Mouse (Mus musculus) ES-Bruce4 (cell line): ENCODE measurements around the gene Cpt1a. TPM values are rescaled to one million over a fixed set of nuclear protein-coding genes. Genes with fewer than 3 reads are reported as not detected.

Source experiments
- H3K27ac ChIP-seq: 2 replicates; pipeline ENCODE4 v1.5.1; 2012; ENCODE audit warnings: low read length, inconsistent platforms; ENCODE audit not compliant: insufficient read depth
- H3K27me3 ChIP-seq: 2 replicates; pipeline ENCODE4 v1.6.1; 2012; ENCODE audit warnings: mild to moderate bottlenecking, low read length, inconsistent platforms; ENCODE audit not compliant: control insufficient read depth, poor library complexity, insufficient read depth, severe bottlenecking
- H3K36me3 ChIP-seq: 2 replicates; pipeline ENCODE4 v1.6.1; 2012; ENCODE audit warnings: inconsistent platforms, mild to moderate bottlenecking, low read length, moderate library complexity; ENCODE audit not compliant: control insufficient read depth, poor library complexity, insufficient read depth, severe bottlenecking
- H3K4me1 ChIP-seq: one replicate; pipeline ENCODE4 v1.8.1; 2011; ENCODE audit warnings: low read length; ENCODE audit not compliant: control insufficient read depth, insufficient read depth
- H3K4me3 ChIP-seq: 2 replicates; pipeline ENCODE4 v1.5.1; 2011; ENCODE audit warnings: low read depth, mild to moderate bottlenecking, low read length
- H3K9ac ChIP-seq: 2 replicates; pipeline ENCODE4 v1.6.1; 2012; ENCODE audit warnings: low read depth, mild to moderate bottlenecking, inconsistent platforms; ENCODE audit not compliant: poor library complexity, severe bottlenecking
- H3K9me3 ChIP-seq: replicated peaks from 2 replicates; pipeline ENCODE4 v1.6.1; 2012; ENCODE audit warnings: mild to moderate bottlenecking, low read length, inconsistent platforms; ENCODE audit not compliant: control insufficient read depth, poor library complexity, insufficient read depth, severe bottlenecking
- CTCF ChIP-seq: IDR thresholded peaks from one replicate; pipeline ENCODE4 v1.8.1; 2011; ENCODE audit warnings: low read depth, low read length
- EP300 ChIP-seq: IDR thresholded peaks from 2 replicates; pipeline ENCODE4 v1.6.1; 2011; ENCODE audit warnings: low read depth, low read length; ENCODE audit not compliant: insufficient read depth
- POLR2A ChIP-seq: IDR thresholded peaks from one replicate; pipeline ENCODE4 v1.8.1; 2011; ENCODE audit warnings: low read length; ENCODE audit not compliant: insufficient read depth
- polyA plus RNA-seq: library from polyadenylated mRNA; stranded (reverse); fragments of >200 nt; gene quantifications from 2 replicates; pipeline ENCODE4 v1.2.4, GENCODE M21; 2011; ENCODE audit warnings: low read depth; ENCODE audit not compliant: missing spikeins, insufficient read depth, insufficient read length

Gene Cpt1a
- polyA plus RNA-seq, 1 experiment, result 27.2 TPM

DNA sequence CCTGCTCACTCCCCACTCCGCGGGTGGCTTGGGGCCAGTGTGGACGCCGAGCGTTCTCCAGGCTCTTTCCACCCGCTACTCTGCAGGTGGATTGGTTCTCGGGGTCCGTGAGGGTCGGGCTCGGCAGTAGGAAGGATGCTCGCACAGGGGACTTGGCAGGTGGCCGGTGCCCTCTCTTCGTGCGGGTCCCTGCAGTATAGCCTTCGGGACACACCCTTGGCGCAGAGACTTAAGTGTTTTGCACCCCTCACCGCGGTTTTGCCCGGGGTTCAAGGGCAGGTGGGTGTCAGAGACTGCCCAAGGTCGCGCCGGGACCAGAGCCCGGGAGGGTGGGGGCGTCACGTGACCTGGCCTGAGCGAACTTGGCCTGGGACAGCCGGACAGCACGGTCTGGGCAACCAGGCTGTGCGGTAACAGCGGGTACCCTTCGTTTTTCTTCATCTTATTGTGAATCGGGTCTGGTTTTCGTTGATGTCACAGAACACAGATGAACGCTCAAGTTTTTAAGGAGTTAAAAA lies 1.7 kb downstream of the Cpt1a start:
- peak overlapping the region; percentile 66 for H3K9ac ChIP-seq
- H3K4me3 ChIP-seq, result peak overlapping the region; percentile 88
- no peaks in the 10 kb centered on the region for H3K27me3 ChIP-seq
- H3K27ac ChIP-seq, result peak overlapping the region; percentile 62; the same call in 1 of the 2 replicates
- TF ChIP-seq POLR2A (no peak), EP300 (peak; percentile 84; the same call in 1 of the 2 replicates)
- H3K4me1 ChIP-seq, result no peaks in the 10 kb centered on the region
- H3K9me3 ChIP-seq, result no peaks in the 10 kb centered on the region
- H3K36me3 ChIP-seq, result no peaks in the 10 kb centered on the region

DNA sequence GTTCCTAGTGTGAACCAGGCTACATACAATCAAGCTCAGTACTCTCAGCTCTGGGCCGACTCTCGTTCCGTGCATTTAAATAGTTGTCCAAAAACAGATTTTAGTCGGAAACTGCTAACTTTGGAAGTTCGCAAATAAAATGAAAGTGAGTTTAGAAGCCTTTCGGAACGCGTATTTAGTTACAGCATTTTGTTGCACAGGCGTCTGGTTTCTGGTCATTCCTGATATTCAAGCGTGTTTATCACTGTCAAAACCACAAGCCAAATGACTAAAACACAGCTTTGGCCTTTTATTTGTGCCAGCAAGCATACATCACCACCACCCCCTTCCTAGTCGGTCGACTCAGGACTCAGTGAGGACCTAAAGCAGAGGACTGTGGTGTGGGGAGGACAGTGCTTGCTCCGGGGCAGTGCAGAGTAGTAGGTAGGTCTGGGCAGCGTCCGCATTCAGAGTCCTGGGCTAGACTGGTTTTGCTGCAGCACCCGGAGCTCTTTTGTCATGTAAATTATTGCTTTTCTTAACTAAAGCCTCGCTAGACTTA lies 2.2 kb downstream of the Cpt1a start:
- Histone ChIP-seq H3K4me3 (peak overlapping the region; percentile 64), H3K4me1 (no peaks in the 10 kb centered on the region), H3K9ac (peak overlapping the region; percentile 66; the same call in 1 of the 2 replicates), H3K36me3 (no peaks in the 10 kb centered on the region), H3K27ac (peak overlapping the region; percentile 62), H3K9me3 (no peaks in the 10 kb centered on the region), H3K27me3 (no peaks in the 10 kb centered on the region)
- TF ChIP-seq EP300, result peak; percentile 84; the same call in 1 of the 2 replicates
- TF ChIP-seq CTCF, result no peak

DNA sequence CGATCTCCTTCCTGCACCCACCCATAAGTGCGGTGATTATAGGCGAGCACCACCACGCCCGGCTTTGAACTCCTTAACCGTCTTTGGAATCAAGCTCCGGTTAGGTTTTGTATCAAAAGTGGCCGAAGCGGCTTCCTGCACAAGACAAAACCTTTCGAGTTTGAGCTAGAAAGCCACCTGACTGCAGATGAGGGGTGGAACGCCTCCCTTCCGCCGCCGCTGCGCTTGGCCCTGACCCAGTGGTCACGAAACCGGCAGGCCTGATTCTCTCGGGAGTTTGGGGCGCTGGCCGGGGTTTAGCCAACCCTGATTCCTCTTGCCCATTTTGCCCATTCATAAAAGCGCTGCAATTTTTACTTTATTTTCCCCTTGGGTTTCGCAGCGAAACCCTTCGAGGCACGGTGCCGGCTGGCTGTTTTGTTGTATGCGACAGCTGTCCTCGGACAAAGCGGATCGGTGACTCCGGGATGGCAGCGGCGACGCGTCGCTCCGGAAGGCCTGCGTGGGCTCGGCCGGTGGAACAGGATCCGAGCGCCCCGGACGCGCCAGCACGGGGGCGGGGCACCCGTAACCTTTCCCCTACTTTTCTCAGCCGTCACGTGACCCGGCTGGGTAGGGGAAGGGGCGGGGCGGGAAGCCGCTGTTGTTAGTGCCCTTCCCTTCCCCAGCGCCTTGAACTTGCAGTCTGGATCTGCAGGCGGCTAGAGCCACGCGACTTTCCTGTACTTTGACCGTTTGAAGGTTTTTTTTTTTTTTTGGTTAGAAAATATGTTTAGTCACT lies 3.0 kb downstream of the Cpt1a start:
- Histone ChIP-seq H3K27ac (peak overlapping the region; percentile 71), H3K36me3 (no peaks in the 10 kb centered on the region), H3K9me3 (no peaks in the 10 kb centered on the region), H3K4me3 (peak overlapping the region; percentile 85), H3K9ac (peak overlapping the region; percentile 66), H3K4me1 (no peaks in the 10 kb centered on the region), H3K27me3 (no peaks in the 10 kb centered on the region)
- TF ChIP-seq CTCF (no peak), EP300 (peak; percentile 46; the same call in 1 of the 2 replicates)

DNA sequence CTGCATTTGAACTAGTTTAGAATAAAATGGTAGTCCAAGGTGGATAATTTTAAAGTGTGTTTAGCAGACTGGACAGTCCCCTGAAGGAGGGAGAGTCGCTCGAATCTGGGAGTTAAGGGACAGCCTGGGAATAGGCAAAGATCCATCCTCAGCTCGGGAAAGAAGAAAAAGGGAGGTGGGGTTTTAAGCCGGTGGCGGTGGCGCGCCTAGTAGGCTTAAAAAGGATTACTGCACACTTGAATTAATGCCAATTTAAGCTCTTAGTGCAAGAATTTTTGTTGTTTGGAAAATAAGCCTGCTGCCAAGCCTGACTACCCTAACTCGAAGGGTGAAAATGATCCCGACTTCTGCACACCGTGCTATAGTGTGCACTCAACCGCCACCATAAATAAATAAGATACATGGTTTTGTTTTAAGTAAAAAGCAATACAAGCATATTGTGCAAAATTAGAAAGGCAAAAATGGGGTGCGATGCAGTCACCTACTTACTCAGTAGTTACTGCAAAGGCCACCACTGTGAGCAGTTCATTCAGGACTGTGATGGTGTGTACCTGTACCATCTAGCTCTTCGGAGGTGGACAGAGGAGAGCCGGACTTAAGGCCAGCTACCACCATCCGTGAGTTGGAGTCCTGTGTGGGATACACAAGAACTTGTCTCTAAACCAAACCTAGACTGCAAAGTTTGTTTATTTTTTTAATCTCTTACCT lies 3.8 kb downstream of the Cpt1a start:
- H3K9ac ChIP-seq, result peak overlapping the region; percentile 53
- H3K9me3 ChIP-seq, result no peaks in the 10 kb centered on the region
- peak overlapping the region; percentile 52 for H3K4me3 ChIP-seq
- no peak overlapping the region for H3K27ac ChIP-seq
- TF ChIP-seq CTCF (no peak), POLR2A (no peak), EP300 (no peak)
- no peaks in the 10 kb centered on the region for H3K36me3 ChIP-seq
- no peaks in the 10 kb centered on the region for H3K4me1 ChIP-seq
- no peaks in the 10 kb centered on the region for H3K27me3 ChIP-seq

DNA sequence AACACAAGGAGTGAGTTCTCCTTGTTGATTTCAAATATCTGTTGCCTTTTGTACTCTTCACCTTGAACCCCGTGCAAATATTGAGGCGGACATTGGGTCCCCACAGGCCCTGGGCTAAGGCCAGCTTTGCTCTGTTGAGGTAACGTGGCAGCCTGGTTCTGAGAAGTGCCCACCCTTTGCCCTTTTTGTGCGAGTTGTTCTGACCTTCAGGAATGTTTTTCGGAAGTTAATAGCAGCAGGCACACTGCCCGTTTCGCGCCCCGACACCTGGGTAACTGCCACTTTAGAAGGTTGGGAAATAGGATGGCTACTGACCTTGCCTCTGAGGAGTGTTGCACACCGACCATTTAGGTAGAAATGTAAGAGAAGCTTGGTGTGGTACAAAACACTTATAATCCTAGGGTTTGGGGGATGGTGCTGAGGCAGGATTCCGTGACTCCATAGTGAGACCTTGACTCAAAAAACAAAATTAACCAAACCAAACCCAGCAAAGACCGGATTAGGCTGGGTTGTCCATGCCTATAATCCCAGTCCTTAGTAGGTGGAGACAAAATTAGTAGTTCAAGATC lies 4.4 kb downstream of the Cpt1a start:
- Histone ChIP-seq H3K4me1 (no peaks in the 10 kb centered on the region), H3K9me3 (no peaks in the 10 kb centered on the region), H3K27me3 (no peaks in the 10 kb centered on the region), H3K27ac (no peak overlapping the region), H3K36me3 (no peaks in the 10 kb centered on the region), H3K9ac (no peak overlapping the region), H3K4me3 (no peak overlapping the region)
- TF ChIP-seq EP300 (no peak), POLR2A (no peak), CTCF (no peak)
